Mouse (Mus musculus): ENCODE results near the gene Heg1. TPM values are rescaled to one million over a fixed set of nuclear protein-coding genes. Genes with fewer than 3 reads are reported as not detected.

Heg1 gene
- total RNA-seq, 2 experiments from 2014 or later = 46.0 to 47.0 TPM

GRCm38 (mm10) chr16:33676347-33677312 is 7.5 kb upstream of the Heg1 start:
- DNase-seq = peak; percentile 54

- no peak for DNase-seq
Observed at GRCm38 (mm10) chr16:33677313-33677690, 6.9 kb upstream of the Heg1 start.

- DNase-seq = peak; percentile 74
Observed at GRCm38 (mm10) chr16:33677901-33678300, 6.3 kb upstream of the Heg1 start.

- DNase-seq = no peak
Observed at GRCm38 (mm10) chr16:33680271-33680670, 3.9 kb upstream of the Heg1 start.

- peak; percentile 46 for DNase-seq
Observed at GRCm38 (mm10) chr16:33680816-33681215, 3.4 kb upstream of the Heg1 start.

GRCm38 (mm10) chr16:33681661-33682060 is 2.5 kb upstream of the Heg1 start:
- no peak for DNase-seq

GRCm38 (mm10) chr16:33682651-33683050 is 1.5 kb upstream of the Heg1 start:
- DNase-seq = no peak

- peak; percentile 50 for DNase-seq
Observed at GRCm38 (mm10) chr16:33683206-33684161, 686 bp upstream of the Heg1 start.

GRCm38 (mm10) chr16:33684703-33685701 is 832 bp downstream of the Heg1 start:
- DNase-seq = no peak

GRCm38 (mm10) chr16:33686056-33686455 is 1.9 kb downstream of the Heg1 start:
- no peak for DNase-seq

- DNase-seq = no peak
Observed at GRCm38 (mm10) chr16:33687724-33688123, 3.6 kb downstream of the Heg1 start.

- DNase-seq = no peak
Observed at GRCm38 (mm10) chr16:33690975-33691747, 7.0 kb downstream of the Heg1 start.

- no peak for DNase-seq
Observed at GRCm38 (mm10) chr16:33693553-33693952, 9.4 kb downstream of the Heg1 start.

- DNase-seq = peak; percentile 49
Observed at GRCm38 (mm10) chr16:33696811-33697575, 12.8 kb downstream of the Heg1 start.

GRCm38 (mm10) chr16:33697576-33698276 is 13.6 kb downstream of the Heg1 start:
- no peak for DNase-seq

- no peak for DNase-seq
Observed at GRCm38 (mm10) chr16:33698277-33698790, 14.2 kb downstream of the Heg1 start.

GRCm38 (mm10) chr16:33700584-33700983 is 16.4 kb downstream of the Heg1 start:
- no peak for DNase-seq

GRCm38 (mm10) chr16:33701872-33702271 is 17.7 kb downstream of the Heg1 start:
- DNase-seq = no peak

GRCm38 (mm10) chr16:33704289-33704688 is 20.1 kb downstream of the Heg1 start:
- DNase-seq = no peak

Data from gastrocnemius, postnatal 25 days (tissue).